Mouse (Mus musculus) CH12F3 (cell line): ENCODE results near the gene Atp1a1.

Experiments used
- in situ Hi-C: fragments of 300-500 bp; cut with MboI; formaldehyde crosslinking; loops from 2 replicates; pipeline ENCODE4 v1.14.3; 2020; ENCODE audit warnings: low sequenced_read_pairs

Gene Atp1a1

DNA sequence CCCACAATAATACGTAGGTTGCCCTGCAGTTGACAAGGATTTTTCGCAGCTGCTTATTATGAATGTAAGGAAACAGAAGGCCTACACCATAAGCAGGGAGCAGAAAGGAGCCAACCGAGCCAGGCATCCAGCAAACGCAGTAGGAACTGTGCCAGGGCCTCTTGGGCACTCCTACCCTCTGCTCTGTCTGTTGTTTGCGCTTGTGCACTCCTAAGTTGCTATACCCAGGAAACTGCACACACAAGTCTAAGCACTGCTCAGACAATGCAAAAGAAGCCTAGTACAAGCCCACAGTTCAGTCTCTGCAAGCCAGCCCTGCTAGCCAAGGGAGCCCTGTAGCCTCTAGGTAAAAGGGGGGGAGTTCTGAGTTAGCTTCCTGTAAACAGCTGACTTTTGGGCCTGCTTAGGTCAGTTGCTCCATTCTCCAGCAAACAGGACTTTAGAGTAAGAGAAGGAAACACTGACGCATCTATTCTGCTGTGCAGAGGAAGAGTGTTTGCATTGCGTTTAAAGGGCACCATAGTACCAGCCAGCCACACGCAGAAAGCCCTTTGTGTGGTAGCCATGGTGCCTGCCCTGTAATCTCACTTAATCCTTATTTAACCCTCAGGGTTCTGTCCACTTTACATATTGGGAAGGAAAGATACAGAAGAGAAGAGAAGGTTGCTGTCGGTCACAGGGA lies 43.5 kb downstream of the Atp1a1 start:
- in situ Hi-C loops: no loop called here

DNA sequence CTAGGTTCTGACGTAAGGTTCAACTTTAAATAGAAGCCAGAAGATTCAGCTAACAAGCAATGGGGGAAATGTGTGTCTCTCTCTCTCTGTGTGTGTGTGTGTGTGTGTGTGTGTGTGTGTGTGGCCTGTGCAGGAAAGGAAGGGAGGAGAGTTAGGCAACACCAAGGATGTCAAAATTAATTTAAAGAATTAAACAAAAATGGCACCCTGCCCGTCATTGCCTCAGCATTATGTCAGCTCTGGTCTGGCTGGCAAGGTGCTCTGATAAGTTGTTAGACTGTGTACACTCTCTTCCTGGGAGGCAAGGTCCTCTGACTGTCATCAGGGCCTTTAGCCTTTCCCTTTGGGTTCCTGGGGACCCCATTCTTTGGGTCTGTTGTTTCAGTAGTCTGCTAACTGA lies 47.8 kb downstream of the Atp1a1 start:
- in situ Hi-C loops: no loop called here

DNA sequence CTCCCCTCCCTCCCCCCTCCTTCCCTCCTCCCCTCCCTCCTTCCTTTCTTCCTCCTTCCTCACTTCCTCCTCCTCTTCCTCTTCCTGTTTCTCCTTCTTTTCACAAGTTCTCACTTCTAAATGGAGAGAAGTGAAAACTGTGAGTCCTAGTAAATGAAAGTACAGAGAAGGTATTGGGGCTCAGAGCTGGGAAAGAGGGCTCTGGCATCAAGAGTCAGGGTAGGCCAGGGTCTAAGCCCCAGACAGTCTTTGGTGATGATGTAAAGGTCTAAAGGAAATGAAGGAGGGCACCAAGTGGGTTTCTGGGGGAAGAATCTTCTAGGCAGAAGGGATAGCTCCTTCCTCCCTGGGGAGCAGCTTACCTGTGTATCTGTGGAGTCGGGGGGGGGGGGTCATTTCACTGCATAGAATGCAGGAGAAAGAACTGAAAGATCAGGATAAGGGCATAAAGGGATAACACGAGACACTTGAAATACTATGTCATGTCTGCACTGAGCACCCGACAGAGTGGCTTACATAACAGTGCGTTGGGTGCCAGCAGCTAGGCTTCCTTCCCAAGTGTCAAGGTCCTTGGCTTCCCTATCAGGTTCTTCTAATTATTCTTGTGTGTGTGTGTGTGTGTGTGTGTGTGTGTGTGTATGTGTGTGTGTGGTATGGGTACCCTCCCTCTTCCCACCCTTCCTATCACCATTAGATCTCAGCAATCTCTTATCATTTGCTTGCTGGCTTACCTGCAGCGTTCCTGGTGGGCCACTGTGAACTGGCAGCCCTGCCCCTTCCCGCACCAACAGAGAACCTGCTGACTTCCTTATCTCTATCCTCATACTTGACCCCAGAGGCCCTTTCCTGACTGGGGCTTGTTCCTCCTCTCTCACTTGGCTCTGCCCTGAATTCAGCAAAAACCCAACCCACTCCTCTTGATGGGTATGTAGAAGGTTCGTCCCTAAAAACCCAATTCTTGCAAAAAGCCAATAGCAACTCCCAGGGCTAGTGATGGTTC lies 51.6 kb downstream of the Atp1a1 start:
- in situ Hi-C loops: no loop called here

DNA sequence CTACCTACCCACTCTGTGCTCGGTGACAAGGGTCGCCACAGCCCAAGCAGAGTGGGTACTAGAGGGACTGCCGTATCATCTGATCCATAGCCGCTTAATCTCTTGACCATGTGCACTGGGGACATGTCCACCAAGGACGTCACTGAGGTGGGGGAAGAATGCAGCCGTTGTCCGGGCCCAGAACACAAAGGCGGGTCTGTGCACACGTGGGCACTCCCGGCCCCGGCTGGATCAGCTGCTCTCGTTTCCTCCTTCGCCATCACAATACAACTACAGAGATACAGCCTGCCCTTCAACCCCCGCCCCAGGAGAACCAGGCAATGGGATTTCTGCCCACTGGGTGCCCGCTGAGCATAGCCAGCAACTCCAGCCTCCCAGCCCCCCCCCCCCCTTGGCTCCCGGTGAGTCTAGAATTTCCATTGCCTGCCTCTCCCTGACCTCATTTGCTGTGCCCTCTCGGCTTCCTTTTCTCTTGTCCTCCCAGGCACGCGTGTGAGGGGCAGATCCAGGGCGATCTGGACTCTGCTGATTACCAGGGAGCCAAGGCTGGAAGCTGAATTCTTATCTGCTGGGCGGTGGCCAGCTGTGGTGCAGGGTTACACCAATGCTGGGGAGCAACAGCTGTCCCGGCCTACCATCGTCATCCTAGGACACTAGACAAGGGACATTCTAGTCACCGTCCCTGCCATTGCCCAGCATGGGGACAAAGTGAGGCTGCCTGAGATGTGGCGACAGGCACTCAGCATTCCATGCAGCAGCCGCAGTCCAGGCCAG lies 52.8 kb downstream of the Atp1a1 start:
- in situ Hi-C loops: no loop called here

DNA sequence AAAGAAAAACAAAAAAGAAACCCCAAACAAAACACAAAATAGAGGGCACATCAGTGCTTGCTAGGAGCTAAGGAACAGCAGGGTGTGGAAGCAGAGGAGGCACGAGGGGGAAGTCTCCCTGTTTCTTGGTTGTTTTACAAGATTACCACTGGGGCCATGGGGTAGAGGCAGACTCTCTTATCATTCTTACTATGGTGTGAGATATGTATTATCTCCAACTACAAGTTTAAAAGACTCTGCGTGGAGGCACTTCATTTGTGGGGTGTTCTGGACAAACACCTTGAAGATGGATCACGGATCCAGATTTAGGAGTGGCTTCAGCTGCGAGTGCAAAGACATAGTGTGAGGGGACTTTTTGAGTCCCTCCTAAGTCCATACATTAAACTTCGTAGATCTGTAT lies 54.7 kb downstream of the Atp1a1 start:
- in situ Hi-C loops: no loop called here

DNA sequence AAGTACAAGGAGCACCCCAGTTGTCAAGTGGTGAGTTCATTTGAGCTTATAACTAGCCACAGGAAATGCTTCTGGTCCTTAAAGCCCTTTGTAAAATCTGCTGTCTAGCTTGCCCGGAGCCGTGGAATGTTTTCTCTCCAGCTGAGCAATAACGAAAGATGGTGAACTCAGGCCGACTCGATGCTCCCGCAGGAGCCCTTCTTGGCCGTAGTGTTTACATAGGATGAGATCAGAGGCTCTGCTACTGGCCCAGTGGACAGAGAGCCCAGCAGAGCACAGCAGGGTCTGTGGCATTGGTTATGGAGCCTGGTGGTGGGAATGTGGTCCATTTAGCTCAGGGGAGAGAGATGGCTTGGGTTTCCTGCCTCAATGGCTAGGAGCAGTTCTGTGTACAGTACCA lies 60.4 kb downstream of the Atp1a1 start:
- in situ Hi-C loops: no loop called here

DNA sequence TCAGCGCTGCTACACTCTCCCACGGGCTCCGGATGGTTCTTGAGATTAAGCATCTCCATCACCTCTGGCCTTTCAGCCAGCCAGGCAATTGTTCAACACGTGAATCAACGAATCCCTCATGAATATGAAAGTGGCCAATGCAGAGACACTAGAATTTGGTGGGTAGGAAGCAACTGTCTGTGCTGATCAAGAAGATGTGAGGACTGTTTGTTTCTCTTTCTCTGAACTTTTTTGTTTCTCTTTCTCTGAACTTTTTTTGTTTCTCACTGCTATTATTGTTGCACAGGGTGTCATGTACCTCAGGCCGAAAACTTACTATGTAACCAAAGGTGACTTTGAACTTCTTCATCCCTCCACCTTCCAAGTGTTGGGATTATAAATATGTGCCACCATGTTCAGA lies 62.9 kb downstream of the Atp1a1 start:
- in situ Hi-C loops: no loop called here

DNA sequence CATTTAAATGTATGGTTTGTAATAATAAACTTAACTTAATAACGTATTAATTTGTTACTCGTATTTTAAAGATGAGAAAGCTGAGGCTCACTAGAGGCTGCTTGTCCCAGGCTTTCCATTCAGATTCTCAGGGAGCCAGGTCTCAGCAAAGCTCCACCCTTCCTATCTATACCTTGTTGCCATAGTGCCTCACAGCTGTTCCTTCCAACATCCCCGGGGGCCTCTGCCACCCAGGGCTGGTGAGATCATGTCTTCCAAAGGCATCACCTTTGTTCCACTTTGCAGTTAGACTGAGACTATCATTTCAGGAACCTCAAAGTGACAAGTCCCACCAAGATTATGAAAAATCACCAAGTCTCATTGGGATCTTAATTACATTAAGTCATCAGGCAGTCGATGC lies 63.9 kb downstream of the Atp1a1 start:
- in situ Hi-C loops: no loop called here

DNA sequence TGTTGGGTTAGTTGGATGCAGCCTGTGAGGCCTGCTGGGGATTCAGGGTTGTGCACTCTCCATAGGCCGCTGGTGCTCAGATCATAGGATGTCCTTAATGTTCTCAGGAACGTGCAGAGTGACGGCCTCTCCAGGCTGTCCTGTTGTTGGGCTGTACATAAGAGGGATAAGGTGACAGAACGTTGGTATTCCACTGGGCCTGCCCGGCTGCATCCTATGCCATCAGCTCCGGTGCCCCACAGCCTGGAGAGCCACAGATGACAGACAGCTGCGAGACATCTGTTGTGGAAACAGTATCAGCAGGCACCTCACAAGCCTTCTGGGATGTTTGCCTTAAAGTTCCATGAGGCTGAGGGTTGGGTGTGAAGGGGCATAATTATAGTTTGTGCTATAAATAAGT lies 68.2 kb downstream of the Atp1a1 start:
- in situ Hi-C loops: no loop called here

DNA sequence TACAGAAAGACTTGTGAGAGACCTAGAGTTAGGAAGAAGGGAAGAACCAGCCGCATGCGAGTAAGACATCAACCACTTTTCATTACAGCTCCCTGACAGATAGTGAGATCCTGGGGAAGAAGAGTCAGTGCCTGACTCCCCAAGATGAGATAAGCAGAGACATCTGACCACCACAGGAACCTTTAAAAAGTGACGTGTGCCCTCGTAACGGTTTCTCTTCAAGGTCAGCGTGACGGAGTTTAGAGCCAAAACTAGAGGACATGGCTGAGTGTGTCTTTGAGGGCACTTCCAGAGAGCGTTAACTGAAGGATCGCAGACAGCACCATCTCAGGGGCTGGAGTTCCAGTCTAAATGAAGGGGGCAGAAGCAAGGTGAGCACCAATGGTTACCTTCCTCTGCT lies 70.2 kb downstream of the Atp1a1 start:
- in situ Hi-C loops: no loop called here

DNA sequence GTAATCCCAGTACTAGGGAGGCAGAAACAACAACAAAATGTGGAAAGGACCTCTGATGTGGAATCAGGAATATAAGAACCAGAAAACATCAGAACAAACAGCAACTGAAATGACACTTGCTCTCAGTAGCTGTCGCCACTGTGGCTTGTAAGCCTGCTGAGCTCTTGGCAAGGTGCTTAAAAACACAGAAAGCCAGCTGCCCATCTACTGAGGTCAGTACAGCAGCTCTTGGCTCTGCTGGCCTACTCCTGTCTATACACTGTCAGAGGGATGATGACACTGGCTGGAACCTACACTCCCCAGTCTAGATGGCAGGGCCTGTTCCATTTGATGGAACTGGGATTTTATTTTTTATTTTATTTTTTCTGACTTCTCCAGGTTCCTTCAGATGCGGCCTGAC lies 71.1 kb downstream of the Atp1a1 start:
- in situ Hi-C loops: no loop called here

DNA sequence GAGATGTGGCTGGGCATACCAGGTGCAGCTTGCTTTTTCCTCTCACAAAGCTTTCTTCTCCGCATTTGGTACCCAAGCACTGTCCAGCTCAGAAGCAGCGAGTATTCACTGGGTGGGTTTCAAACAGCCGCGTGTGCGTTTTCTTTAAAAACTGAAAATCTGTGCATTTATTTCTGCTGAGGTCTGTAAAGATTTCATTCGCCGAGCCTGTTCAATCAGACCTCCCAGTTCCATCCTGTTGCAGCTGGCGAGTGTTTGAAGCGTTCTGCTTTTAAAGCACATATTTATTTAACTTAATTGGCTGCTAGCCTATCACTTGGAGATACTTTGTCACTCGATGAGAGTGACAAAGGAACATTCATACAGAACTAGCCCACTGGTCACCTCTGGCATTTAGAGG lies 73.6 kb downstream of the Atp1a1 start:
- in situ Hi-C loops: no loop called here

DNA sequence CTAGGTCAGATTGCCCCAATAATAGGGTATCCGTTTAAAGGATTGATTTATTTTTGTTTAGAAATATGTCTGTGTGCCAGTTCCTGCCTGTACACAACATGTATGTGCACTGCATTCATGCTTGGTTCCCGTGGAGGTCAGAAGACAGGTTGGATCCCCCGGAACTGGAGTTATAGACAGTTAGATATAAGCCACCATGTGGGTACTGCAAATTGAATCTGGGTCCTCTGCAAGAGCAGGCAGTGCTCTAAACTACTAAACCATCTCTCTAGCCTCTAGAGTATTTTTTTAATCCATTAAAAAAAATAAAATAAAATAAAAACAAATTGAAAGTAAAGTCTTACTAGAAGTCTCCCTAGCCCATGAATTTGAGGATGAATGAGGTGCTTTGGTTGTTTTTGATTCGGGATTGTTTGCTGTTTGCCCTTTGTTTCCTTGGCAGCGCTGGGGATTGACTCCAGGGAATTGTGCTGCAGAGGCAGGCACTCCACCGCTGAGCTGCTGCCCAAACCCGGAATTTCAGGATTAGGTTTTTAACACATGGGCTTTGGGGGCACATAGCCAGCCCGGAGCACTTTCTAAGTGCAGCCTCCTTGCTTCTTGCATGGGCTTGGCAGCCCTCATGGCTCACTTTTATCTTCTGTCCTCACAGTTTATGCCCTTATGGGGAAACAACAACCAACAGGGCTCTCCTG lies 75.4 kb downstream of the Atp1a1 start:
- in situ Hi-C loops: no loop called here

DNA sequence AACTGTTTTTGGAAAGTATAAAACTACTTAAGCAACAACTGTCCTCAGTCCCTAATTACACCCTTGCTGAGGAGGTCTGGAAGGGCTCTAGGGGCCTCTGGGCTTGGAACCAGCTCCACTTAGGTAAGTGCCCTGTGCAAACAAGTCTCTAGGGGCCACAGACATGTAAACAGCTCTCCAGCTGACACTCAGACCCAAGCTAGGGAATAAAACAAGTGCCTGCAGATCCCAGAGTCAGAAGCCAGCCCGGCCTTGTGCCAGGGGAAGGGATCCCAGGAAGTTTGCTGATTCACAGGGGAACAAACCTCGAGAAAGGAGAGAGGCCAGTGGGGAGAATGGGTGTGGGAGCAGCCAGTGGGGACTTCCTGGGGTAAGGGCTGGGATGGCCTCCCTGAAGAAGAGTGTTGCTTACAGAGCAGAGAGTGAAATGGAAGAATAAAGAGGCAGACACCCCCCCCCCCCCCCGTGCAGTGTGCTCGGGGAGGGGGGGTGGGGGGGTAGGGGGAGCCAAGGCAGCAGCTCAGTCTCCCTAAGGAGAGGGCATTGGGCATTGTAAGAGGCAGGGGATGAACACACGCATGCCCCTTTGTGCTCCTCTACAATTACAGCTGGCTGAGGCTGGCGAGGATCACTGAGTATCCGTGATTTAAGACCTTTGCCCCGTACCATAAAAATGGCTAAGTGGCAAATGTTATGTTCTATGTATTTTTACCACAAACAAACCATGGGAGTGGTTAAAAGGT lies 76.2 kb downstream of the Atp1a1 start:
- in situ Hi-C loops: no loop called here

DNA sequence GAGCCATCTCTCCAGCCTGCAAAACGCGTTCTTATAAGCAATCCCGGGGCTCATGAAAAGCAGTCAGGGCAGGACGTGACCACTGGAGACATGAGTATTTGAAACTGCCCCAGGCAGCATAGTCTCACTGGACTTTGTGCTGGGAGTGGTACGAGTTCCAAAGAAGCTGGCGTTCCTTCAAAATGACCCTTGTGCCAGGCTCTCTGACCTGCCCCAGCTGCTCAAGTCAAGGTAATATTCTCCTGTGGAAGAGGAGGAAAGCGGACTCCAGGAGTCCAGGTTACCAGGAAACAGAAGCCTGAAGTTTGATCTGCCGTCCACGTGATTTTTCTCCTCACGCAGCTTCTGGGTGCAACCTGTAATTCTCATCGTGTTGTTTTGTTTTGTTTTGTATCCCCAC lies 77.9 kb downstream of the Atp1a1 start:
- in situ Hi-C loops: no loop called here
